Mouse (Mus musculus): ENCODE data around the gene Eps8. TPM values are rescaled to one million over a fixed set of nuclear protein-coding genes. Genes with fewer than 3 reads are reported as not detected.

Eps8 gene
- total and polyA plus RNA-seq, 2 experiments from 2014 or later = 27.2 to 29.9 TPM

DNA sequence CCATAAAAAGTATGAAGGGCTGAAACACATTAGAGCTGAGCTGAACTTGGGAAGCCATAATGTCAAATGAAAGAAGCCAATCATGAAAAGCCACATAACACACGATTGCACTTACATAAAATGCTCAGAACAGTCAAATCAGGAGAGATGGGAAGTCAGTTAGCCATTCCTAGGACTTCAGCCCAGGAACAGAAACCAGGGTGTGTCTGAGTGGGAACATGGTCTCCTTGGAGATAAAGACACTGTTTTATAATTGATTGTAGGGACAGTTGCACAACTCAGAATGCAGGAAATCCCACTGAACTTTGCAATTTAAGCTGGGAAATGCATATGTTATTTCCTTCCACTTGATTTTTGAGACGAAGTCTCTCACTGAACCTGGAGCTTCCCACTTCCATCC, 28.0 kb upstream of the Eps8 start:
- Histone ChIP-seq H3K4me1 (ENCODE audit: insufficient read depth, low read length) (no peaks in the 10 kb centered on the region), H3K9ac (replicated peaks; ENCODE audit: low read length, poor library complexity, severe bottlenecking) (no peak overlapping the region), H3K27me3 (ENCODE audit: insufficient read depth, low read length) (no peaks in the 10 kb centered on the region), H3K9me3 (ENCODE audit: low read length) (no peaks in the 10 kb centered on the region), H3K4me2 (ENCODE audit: low read depth, low read length, poor library complexity, severe bottlenecking) (no peak overlapping the region), H3K36me3 (ENCODE audit: insufficient read depth, low read length) (no peaks in the 10 kb centered on the region), H3K4me3 (ENCODE audit: low read depth, low read length) (no peak overlapping the region), H3K27ac (ENCODE audit: low read depth, low read length) (no peak overlapping the region)
- DNase-seq (ENCODE audit: low spot score) (no peak), ATAC-seq (ENCODE audit: low FRiP score) (no peak)
- WGBS = 88% methylated on average over 2 of the region's 2 CpGs
- no peak for TF ChIP-seq CTCF (IDR thresholded peaks at IDR 0.05)

DNA sequence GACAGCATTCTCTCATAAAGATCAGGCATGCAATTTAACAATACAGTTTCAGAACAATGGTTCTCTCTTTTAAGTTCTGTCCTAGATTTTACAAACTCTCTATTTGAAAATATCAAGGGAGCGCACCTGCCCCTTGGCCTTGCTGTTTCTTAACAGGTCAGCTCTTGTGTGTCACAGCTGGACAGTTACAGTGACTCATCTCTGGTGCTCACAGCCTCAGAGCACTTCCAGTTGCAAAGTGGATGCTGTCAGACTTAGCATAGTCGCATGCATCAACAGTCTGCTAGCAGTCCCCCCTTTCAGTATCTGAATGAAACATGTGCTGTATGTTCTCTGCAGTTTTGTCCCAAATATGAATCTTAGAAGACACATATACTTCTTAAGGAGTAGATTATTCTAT, 26.3 kb upstream of the Eps8 start:
- no peak overlapping the region for H3K4me2 ChIP-seq (ENCODE audit: low read depth, low read length, poor library complexity, severe bottlenecking)

DNA sequence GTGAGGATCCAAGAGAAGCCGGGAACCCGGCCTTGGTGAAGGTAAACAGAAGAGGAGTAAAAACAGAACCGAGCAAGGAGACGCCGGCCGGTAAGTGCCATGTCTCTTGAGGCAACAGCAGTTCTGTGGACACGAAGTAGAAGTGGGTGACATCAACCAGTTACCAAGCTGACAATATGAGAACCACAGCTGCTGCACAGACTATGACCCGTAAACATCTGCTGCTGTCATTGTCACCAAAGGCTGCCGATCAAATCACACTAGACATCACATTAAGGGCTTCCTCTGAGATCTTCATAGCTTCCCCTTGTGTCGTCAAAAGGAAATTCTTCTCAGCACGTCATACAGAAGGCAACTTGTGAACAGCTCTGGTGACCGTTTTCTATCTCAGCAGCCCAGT, 21.9 kb upstream of the Eps8 start:
- Histone ChIP-seq H3K9me3 (ENCODE audit: low read length) (no peaks in the 10 kb centered on the region), H3K4me1 (ENCODE audit: insufficient read depth, low read length) (no peaks in the 10 kb centered on the region), H3K4me2 (ENCODE audit: low read depth, low read length, poor library complexity, severe bottlenecking) (no peak overlapping the region), H3K9ac (replicated peaks; ENCODE audit: low read length, poor library complexity, severe bottlenecking) (no peak overlapping the region), H3K36me3 (ENCODE audit: insufficient read depth, low read length) (no peaks in the 10 kb centered on the region), H3K27ac (ENCODE audit: low read depth, low read length) (no peak overlapping the region), H3K27me3 (ENCODE audit: insufficient read depth, low read length) (no peaks in the 10 kb centered on the region), H3K4me3 (ENCODE audit: low read depth, low read length) (no peak overlapping the region)
- ATAC-seq (ENCODE audit: low FRiP score) (no peak), DNase-seq (ENCODE audit: low spot score) (no peak)
- WGBS = 92% methylated on average over 12 of the region's 12 CpGs
- no peak for TF ChIP-seq CTCF (IDR thresholded peaks at IDR 0.05)

More for the DNA sequence above, 26.3 kb upstream of the Eps8 start:
- ATAC-seq (ENCODE audit: low FRiP score) (no peak), DNase-seq (ENCODE audit: low spot score) (no peak)
- no peak overlapping the region for H3K9ac ChIP-seq (replicated peaks; ENCODE audit: low read length, poor library complexity, severe bottlenecking)
- H3K27ac ChIP-seq (ENCODE audit: low read depth, low read length) = no peak overlapping the region
- WGBS = 89% methylated on average over 2 of the region's 2 CpGs
- no peaks in the 10 kb centered on the region for H3K4me1 ChIP-seq (ENCODE audit: insufficient read depth, low read length)
- TF ChIP-seq CTCF (IDR thresholded peaks at IDR 0.05) = no peak
- H3K9me3 ChIP-seq (ENCODE audit: low read length) = no peaks in the 10 kb centered on the region
- H3K4me3 ChIP-seq (ENCODE audit: low read depth, low read length) = no peak overlapping the region
- H3K36me3 ChIP-seq (ENCODE audit: insufficient read depth, low read length) = no peaks in the 10 kb centered on the region
- H3K27me3 ChIP-seq (ENCODE audit: insufficient read depth, low read length) = no peaks in the 10 kb centered on the region

DNA sequence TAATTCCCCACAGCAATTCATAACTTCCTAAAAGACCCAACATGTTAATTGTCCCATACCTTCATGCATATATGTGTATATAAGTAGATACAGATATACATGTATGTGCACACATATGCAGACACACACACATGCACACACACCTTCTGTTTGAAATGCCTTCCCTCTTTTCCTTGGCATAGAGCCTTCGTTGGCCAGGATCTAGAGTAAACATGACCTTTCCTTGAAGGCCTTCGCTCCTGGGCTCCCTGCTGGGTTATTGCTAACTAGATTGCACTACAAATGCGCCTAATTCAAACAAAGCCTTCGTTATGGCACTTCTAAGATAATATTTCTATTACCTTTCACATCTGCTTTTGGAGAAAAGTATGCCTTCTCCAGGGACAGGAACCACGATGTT, 20.9 kb upstream of the Eps8 start:
- ATAC-seq (ENCODE audit: low FRiP score) (no peak), DNase-seq (ENCODE audit: low spot score) (no peak)
- Histone ChIP-seq H3K9ac (replicated peaks; ENCODE audit: low read length, poor library complexity, severe bottlenecking) (no peak overlapping the region), H3K27ac (ENCODE audit: low read depth, low read length) (no peak overlapping the region), H3K27me3 (ENCODE audit: insufficient read depth, low read length) (no peaks in the 10 kb centered on the region), H3K9me3 (ENCODE audit: low read length) (no peaks in the 10 kb centered on the region), H3K4me3 (ENCODE audit: low read depth, low read length) (no peak overlapping the region), H3K4me1 (ENCODE audit: insufficient read depth, low read length) (no peaks in the 10 kb centered on the region), H3K4me2 (ENCODE audit: low read depth, low read length, poor library complexity, severe bottlenecking) (no peak overlapping the region), H3K36me3 (ENCODE audit: insufficient read depth, low read length) (no peaks in the 10 kb centered on the region)
- no peak for TF ChIP-seq CTCF (IDR thresholded peaks at IDR 0.05)
- WGBS = 72% methylated on average over 5 of the region's 5 CpGs

DNA sequence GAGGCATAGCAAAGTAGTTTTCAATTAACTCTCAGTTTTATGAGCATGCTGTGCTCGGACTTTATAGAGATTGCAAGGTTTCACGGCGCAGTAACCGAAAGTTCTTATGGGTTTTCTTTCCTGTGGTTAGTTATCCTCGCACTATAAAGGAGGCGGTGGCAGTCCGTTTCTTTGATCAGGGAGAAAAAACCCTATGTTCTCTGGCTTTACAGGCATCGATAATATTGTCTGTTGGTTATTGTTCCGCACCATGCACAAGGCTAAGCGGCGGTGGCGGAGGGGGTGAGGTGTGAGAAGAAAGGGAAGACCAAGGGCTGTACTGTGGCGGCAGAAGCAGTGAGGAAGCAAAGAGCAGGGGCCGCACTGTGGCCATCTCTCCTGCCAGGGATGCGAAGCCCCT, 18.6 kb upstream of the Eps8 start:
- DNase-seq (ENCODE audit: low spot score) (no peak), ATAC-seq (ENCODE audit: low FRiP score) (no peak)
- H3K36me3 ChIP-seq (ENCODE audit: insufficient read depth, low read length) = no peaks in the 10 kb centered on the region
- H3K4me1 ChIP-seq (ENCODE audit: insufficient read depth, low read length) = no peaks in the 10 kb centered on the region
- H3K9ac ChIP-seq (replicated peaks; ENCODE audit: low read length, poor library complexity, severe bottlenecking) = no peak overlapping the region
- no peak overlapping the region for H3K27ac ChIP-seq (ENCODE audit: low read depth, low read length)
- H3K4me2 ChIP-seq (ENCODE audit: low read depth, low read length, poor library complexity, severe bottlenecking) = no peak overlapping the region
- no peak for TF ChIP-seq CTCF (IDR thresholded peaks at IDR 0.05)
- WGBS = 63% methylated on average over 15 of the region's 15 CpGs
- H3K27me3 ChIP-seq (ENCODE audit: insufficient read depth, low read length) = no peaks in the 10 kb centered on the region
- H3K9me3 ChIP-seq (ENCODE audit: low read length) = no peaks in the 10 kb centered on the region
- H3K4me3 ChIP-seq (ENCODE audit: low read depth, low read length) = no peak overlapping the region

DNA sequence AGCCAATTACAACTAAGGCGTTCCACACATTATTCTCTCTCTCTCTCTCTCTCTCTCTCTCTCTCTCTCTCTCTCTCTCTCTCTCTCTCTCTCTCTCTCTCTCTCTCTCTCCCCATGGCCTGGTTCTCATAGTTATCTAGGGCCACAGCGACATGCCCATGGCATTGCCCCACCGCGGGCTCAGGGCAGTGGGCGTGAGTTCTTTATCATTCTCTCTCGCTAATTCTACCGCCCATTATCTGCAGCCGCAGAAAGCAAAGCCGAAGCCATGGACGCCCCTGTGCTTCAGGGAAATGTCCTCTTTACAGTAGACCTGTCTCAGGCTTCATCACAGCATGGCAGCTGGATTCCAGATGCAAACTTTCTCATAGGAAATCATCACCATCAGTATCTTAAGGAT, 16.9 kb upstream of the Eps8 start:
- H3K4me1 ChIP-seq (ENCODE audit: insufficient read depth, low read length) = no peaks in the 10 kb centered on the region
- no peak overlapping the region for H3K4me3 ChIP-seq (ENCODE audit: low read depth, low read length)
- H3K9ac ChIP-seq (replicated peaks; ENCODE audit: low read length, poor library complexity, severe bottlenecking) = no peak overlapping the region
- no peak for ATAC-seq (ENCODE audit: low FRiP score)
- H3K4me2 ChIP-seq (ENCODE audit: low read depth, low read length, poor library complexity, severe bottlenecking) = no peak overlapping the region
- H3K36me3 ChIP-seq (ENCODE audit: insufficient read depth, low read length) = no peaks in the 10 kb centered on the region
- no peaks in the 10 kb centered on the region for H3K27me3 ChIP-seq (ENCODE audit: insufficient read depth, low read length)
- no peak for TF ChIP-seq CTCF (IDR thresholded peaks at IDR 0.05)
- no peak for DNase-seq (ENCODE audit: low spot score)
- H3K27ac ChIP-seq (ENCODE audit: low read depth, low read length) = no peak overlapping the region
- H3K9me3 ChIP-seq (ENCODE audit: low read length) = no peaks in the 10 kb centered on the region
- WGBS = 86% methylated on average over 10 of the region's 10 CpGs
